Mouse (Mus musculus): ENCODE results near the gene Nrcam. TPM values are rescaled to one million over a fixed set of nuclear protein-coding genes. Genes with fewer than 3 reads are reported as not detected.
A peak's percentile ranks its signal among the peaks of the same experiment; 100 is the strongest.

Nrcam gene
- polyA plus RNA-seq, 1 experiment from 2014 or later = 50.1 TPM

DNA sequence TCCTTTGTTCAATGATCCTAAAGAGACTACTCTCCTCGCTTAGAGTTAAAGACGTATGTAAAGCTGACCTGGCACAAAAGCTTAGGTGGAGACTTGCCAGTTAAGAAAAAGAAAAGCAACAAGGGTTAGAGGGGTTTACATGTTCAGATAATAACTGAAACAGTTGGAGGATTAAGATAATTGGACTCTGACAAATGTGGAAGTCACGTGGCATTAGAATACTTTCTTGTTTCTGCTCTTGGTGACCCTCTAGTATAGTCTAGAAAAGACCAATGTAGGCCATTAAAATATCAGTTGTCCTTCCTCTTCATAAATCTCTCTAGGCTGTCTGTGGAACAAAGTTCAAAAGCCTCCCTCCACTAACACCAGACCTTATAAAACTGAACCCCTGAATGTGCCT is 20.5 kb upstream of the Nrcam start:
- no peak for DNase-seq (ENCODE audit: low spot score)
- whole genome bisulfite sequencing = 85% methylated on average over 3 of the region's 3 CpGs
- Histone ChIP-seq H3K27me3 (ENCODE audit: control insufficient read depth, insufficient read depth, low read length) (no peaks in the 10 kb centered on the region), H3K4me1 (replicated peaks; ENCODE audit: control insufficient read depth, insufficient read depth, low read length) (no peaks in the 10 kb centered on the region), H3K9ac (ENCODE audit: low read length) (no peak overlapping the region), H3K4me3 (ENCODE audit: low read depth, low read length) (no peak overlapping the region), H3K27ac (ENCODE audit: low read depth, low read length) (no peak overlapping the region), H3K9me3 (ENCODE audit: control insufficient read depth, low read length) (no peaks in the 10 kb centered on the region), H3K4me2 (ENCODE audit: low read depth, low read length, severe bottlenecking) (no peak overlapping the region), H3K36me3 (ENCODE audit: control insufficient read depth, insufficient read depth, low read length) (no peaks in the 10 kb centered on the region)
- ATAC-seq (replicated peaks; ENCODE audit: low FRiP score) = no peak

DNA sequence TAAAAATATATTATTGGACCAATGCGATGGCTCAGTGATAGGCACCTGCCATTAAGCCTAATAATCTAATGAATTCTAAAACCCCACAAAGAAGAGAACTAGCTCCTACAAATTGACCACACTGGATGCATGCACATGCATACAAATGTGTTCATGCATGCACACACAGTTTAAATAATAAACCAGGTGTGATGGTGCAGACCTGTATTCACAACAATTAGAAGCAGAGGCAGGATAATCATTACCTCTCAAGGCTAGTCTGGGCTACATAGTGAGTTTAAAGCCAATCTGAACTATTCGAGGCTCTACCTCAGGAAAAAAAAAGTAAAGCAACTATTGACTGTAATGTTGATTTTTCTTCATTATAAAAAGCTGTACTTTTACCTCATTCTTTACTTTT is 13.5 kb upstream of the Nrcam start:
- ATAC-seq (replicated peaks; ENCODE audit: low FRiP score) = no peak
- Histone ChIP-seq H3K27me3 (ENCODE audit: control insufficient read depth, insufficient read depth, low read length) (no peaks in the 10 kb centered on the region), H3K36me3 (ENCODE audit: control insufficient read depth, insufficient read depth, low read length) (no peaks in the 10 kb centered on the region), H3K9me3 (ENCODE audit: control insufficient read depth, low read length) (no peaks in the 10 kb centered on the region), H3K4me3 (ENCODE audit: low read depth, low read length) (no peak overlapping the region), H3K27ac (ENCODE audit: low read depth, low read length) (no peak overlapping the region), H3K4me2 (ENCODE audit: low read depth, low read length, severe bottlenecking) (no peak overlapping the region), H3K4me1 (replicated peaks; ENCODE audit: control insufficient read depth, insufficient read depth, low read length) (no peaks in the 10 kb centered on the region), H3K9ac (ENCODE audit: low read length) (no peak overlapping the region)
- DNase-seq (ENCODE audit: low spot score) = no peak
- WGBS = 89% methylated on average over 2 of the region's 2 CpGs

DNA sequence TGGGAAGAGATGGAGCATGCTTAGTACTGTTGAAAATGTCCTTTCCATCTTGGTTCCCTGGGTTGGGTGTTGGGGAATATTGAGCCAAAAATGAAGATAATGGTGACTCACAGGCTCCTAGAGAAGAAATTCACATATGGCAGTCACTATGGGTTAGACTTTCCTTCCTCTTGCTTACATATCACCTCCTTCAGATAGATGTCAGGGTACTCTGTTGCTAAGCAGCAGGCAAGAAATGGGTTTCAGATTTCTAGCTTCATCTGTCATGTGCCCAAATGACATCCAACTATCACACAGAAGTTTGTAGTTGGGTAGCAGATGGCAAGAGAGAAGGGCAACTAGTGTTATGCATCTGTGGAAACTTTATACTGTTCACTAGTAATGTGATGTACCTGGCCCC is 3.6 kb upstream of the Nrcam start:
- H3K27me3 ChIP-seq (ENCODE audit: control insufficient read depth, insufficient read depth, low read length) = no peaks in the 10 kb centered on the region
- H3K4me3 ChIP-seq (ENCODE audit: low read depth, low read length) = no peak overlapping the region
- ATAC-seq (replicated peaks; ENCODE audit: low FRiP score) (no peak), DNase-seq (ENCODE audit: low spot score) (no peak)
- H3K9me3 ChIP-seq (ENCODE audit: control insufficient read depth, low read length) = no peaks in the 10 kb centered on the region
- no peaks in the 10 kb centered on the region for H3K4me1 ChIP-seq (replicated peaks; ENCODE audit: control insufficient read depth, insufficient read depth, low read length)
- no peak overlapping the region for H3K9ac ChIP-seq (ENCODE audit: low read length)
- H3K27ac ChIP-seq (ENCODE audit: low read depth, low read length) = no peak overlapping the region
- H3K36me3 ChIP-seq (ENCODE audit: control insufficient read depth, insufficient read depth, low read length) = no peaks in the 10 kb centered on the region
- H3K4me2 ChIP-seq (ENCODE audit: low read depth, low read length, severe bottlenecking) = no peak overlapping the region

DNA sequence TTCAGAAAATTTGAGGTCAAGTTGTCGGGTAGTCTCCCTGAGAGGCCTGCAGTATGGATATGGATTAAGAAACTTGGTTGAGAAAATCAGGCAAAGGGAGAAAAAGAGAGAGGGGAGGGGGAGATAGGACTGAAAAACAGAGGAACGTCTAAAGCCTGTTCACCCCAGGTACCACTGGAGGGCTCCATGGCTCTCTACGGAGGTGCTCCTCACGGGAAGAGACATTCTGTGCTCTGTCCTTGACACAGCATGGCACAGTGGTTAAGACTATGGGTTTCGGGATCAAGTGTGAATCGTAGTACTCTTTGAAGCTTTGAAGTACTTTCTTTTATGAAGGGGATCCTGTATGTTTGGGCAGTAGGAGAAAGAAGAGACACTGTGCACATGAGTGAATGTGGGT is 1.2 kb upstream of the Nrcam start:
- no peak overlapping the region for H3K9ac ChIP-seq (ENCODE audit: low read length)
- WGBS = 29% methylated on average over 6 of the region's 6 CpGs
- no peaks in the 10 kb centered on the region for H3K27me3 ChIP-seq (ENCODE audit: control insufficient read depth, insufficient read depth, low read length)

GRCm38 (mm10) chr12:44329316-44330215 is 881 bp downstream of the Nrcam start:
- Histone ChIP-seq H3K27me3 (ENCODE audit: control insufficient read depth, insufficient read depth, low read length) (no peaks in the 10 kb centered on the region), H3K36me3 (ENCODE audit: control insufficient read depth, insufficient read depth, low read length) (no peaks in the 10 kb centered on the region), H3K4me3 (ENCODE audit: low read depth, low read length) (peak overlapping the region; percentile 69), H3K4me2 (ENCODE audit: low read depth, low read length, severe bottlenecking) (peak overlapping the region; percentile 92), H3K27ac (ENCODE audit: low read depth, low read length) (peak overlapping the region; percentile 78), H3K4me1 (replicated peaks; ENCODE audit: control insufficient read depth, insufficient read depth, low read length) (peaks cover 5% of the 10 kb centered on the region; the same call in 1 of the 2 replicates), H3K9me3 (ENCODE audit: control insufficient read depth, low read length) (no peaks in the 10 kb centered on the region), H3K9ac (ENCODE audit: low read length) (peak overlapping the region; percentile 80)
- DNase-seq (ENCODE audit: low spot score) (peak; percentile 81), ATAC-seq (replicated peaks; ENCODE audit: low FRiP score) (peak; percentile 71)
- WGBS = 1% methylated on average over 61 of the region's 61 CpGs

More for the DNA sequence above, 1.2 kb upstream of the Nrcam start:
- Histone ChIP-seq H3K4me2 (ENCODE audit: low read depth, low read length, severe bottlenecking) (no peak overlapping the region), H3K4me1 (replicated peaks; ENCODE audit: control insufficient read depth, insufficient read depth, low read length) (peaks cover 5% of the 10 kb centered on the region; the same call in 1 of the 2 replicates), H3K27ac (ENCODE audit: low read depth, low read length) (no peak overlapping the region), H3K4me3 (ENCODE audit: low read depth, low read length) (no peak overlapping the region), H3K36me3 (ENCODE audit: control insufficient read depth, insufficient read depth, low read length) (no peaks in the 10 kb centered on the region), H3K9me3 (ENCODE audit: control insufficient read depth, low read length) (no peaks in the 10 kb centered on the region)
- ATAC-seq (replicated peaks; ENCODE audit: low FRiP score) = no peak
- DNase-seq (ENCODE audit: low spot score) = no peak

GRCm38 (mm10) chr12:44330216-44330719 is 1.6 kb downstream of the Nrcam start:
- no peaks in the 10 kb centered on the region for H3K36me3 ChIP-seq (ENCODE audit: control insufficient read depth, insufficient read depth, low read length)
- peaks cover 5% of the 10 kb centered on the region; the same call in 1 of the 2 replicates for H3K4me1 ChIP-seq (replicated peaks; ENCODE audit: control insufficient read depth, insufficient read depth, low read length)
- H3K4me2 ChIP-seq (ENCODE audit: low read depth, low read length, severe bottlenecking) = peak overlapping the region; percentile 92
- WGBS = under 1% methylated on average over 9 of the region's 9 CpGs
- DNase-seq (ENCODE audit: low spot score) (peak; percentile 59), ATAC-seq (replicated peaks; ENCODE audit: low FRiP score) (peak; percentile 40)
- peak overlapping the region; percentile 80 for H3K9ac ChIP-seq (ENCODE audit: low read length)
- H3K27me3 ChIP-seq (ENCODE audit: control insufficient read depth, insufficient read depth, low read length) = no peaks in the 10 kb centered on the region
- H3K9me3 ChIP-seq (ENCODE audit: control insufficient read depth, low read length) = no peaks in the 10 kb centered on the region
- H3K27ac ChIP-seq (ENCODE audit: low read depth, low read length) = peak overlapping the region; percentile 78
- peak overlapping the region; percentile 69 for H3K4me3 ChIP-seq (ENCODE audit: low read depth, low read length)

GRCm38 (mm10) chr12:44337136-44337640 is 8.5 kb downstream of the Nrcam start:
- Histone ChIP-seq H3K4me2 (ENCODE audit: low read depth, low read length, severe bottlenecking) (no peak overlapping the region), H3K9ac (ENCODE audit: low read length) (no peak overlapping the region), H3K27me3 (ENCODE audit: control insufficient read depth, insufficient read depth, low read length) (no peaks in the 10 kb centered on the region), H3K4me1 (replicated peaks; ENCODE audit: control insufficient read depth, insufficient read depth, low read length) (peaks cover 5% of the 10 kb centered on the region; the same call in 1 of the 2 replicates), H3K36me3 (ENCODE audit: control insufficient read depth, insufficient read depth, low read length) (no peaks in the 10 kb centered on the region), H3K4me3 (ENCODE audit: low read depth, low read length) (no peak overlapping the region), H3K27ac (ENCODE audit: low read depth, low read length) (peak overlapping the region; percentile 87; the same call in 1 of the 2 replicates), H3K9me3 (ENCODE audit: control insufficient read depth, low read length) (no peaks in the 10 kb centered on the region)
- WGBS = 48% methylated on average over 2 of the region's 2 CpGs
- no peak for ATAC-seq (replicated peaks; ENCODE audit: low FRiP score)
- DNase-seq (ENCODE audit: low spot score) = no peak

DNA sequence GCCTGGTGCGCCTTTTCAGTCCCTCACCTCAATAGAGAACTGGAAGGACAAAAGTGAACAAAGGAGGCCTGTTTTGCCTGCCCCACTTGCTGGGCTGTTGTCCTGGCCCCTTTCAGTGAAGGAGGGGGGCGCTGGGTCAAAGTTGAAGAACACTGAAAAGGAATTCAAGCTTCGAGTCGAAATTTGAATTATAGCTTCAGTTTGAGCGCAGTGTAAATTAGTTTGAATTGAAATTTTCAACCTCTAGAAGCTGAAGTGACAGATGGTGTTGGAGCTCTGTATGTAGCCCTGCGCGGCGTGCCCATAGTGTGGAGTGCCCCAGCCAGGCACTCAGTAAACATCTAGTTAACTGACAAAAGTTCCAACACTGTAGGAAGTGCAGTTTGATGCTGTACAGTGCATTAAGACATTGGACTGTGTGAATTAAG is 9.5 kb downstream of the Nrcam start:
- Histone ChIP-seq H3K27me3 (ENCODE audit: control insufficient read depth, insufficient read depth, low read length) (no peaks in the 10 kb centered on the region), H3K9ac (ENCODE audit: low read length) (peak overlapping the region; percentile 16; the same call in 1 of the 2 replicates), H3K27ac (ENCODE audit: low read depth, low read length) (peak overlapping the region; percentile 87), H3K9me3 (ENCODE audit: control insufficient read depth, low read length) (no peaks in the 10 kb centered on the region), H3K4me1 (replicated peaks; ENCODE audit: control insufficient read depth, insufficient read depth, low read length) (peaks cover 7% of the 10 kb centered on the region; the same call in 1 of the 2 replicates), H3K4me2 (ENCODE audit: low read depth, low read length, severe bottlenecking) (peak overlapping the region; percentile 33; the same call in 1 of the 2 replicates), H3K36me3 (ENCODE audit: control insufficient read depth, insufficient read depth, low read length) (no peaks in the 10 kb centered on the region), H3K4me3 (ENCODE audit: low read depth, low read length) (no peak overlapping the region)
- DNase-seq (ENCODE audit: low spot score) (peak; percentile 83), ATAC-seq (replicated peaks; ENCODE audit: low FRiP score) (peak; percentile 95)
- WGBS = 4% methylated on average over 8 of the region's 8 CpGs
